Mouse (Mus musculus) embryonic facial prominence, embryonic 11.5 days (tissue): ENCODE measurements around the gene Trex1. TPM values are rescaled to one million over a fixed set of nuclear protein-coding genes. Genes with fewer than 3 reads are reported as not detected.

Experiments
- ATAC-seq: fragments of 200-750 bp; cut with Nextera tagmentation; replicated peaks from 2 replicates; pipeline ENCODE4 v1.8.0; 2017; ENCODE audit warnings: low read depth; ENCODE audit not compliant: insufficient number of reproducible peaks, low FRiP score, low TSS enrichment
- DNase-seq: peaks from one replicate; pipeline ENCODE4 v3.0.0-alpha.2; 2015; ENCODE audit warnings: low spot score
- H3K27ac ChIP-seq: fragments of 300-500 bp; sonication (generic); replicated peaks from 2 replicates; pipeline ENCODE4 v1.5.1; 2014; ENCODE audit warnings: mild to moderate bottlenecking, low read depth, low read length, control low read depth
- H3K27me3 ChIP-seq: fragments of 300-500 bp; sonication (generic); 2 replicates; pipeline ENCODE4 v1.6.1; 2014; ENCODE audit warnings: mild to moderate bottlenecking, low read length, moderate library complexity, mixed read lengths; ENCODE audit not compliant: control insufficient read depth, insufficient read depth
- H3K36me3 ChIP-seq: fragments of 300-500 bp; sonication (generic); replicated peaks from 2 replicates; pipeline ENCODE4 v1.6.1; 2014; ENCODE audit warnings: low read depth, mild to moderate bottlenecking, low read length, moderate library complexity, mixed read lengths; ENCODE audit not compliant: control insufficient read depth, insufficient read depth
- H3K4me1 ChIP-seq: fragments of 300-500 bp; sonication (generic); 2 replicates; pipeline ENCODE4 v1.6.1; 2014; ENCODE audit warnings: low read length, mixed read lengths; ENCODE audit not compliant: control insufficient read depth, insufficient read depth
- H3K4me2 ChIP-seq: fragments of 300-500 bp; sonication (generic); 2 replicates; pipeline ENCODE4 v1.6.1; 2014; ENCODE audit warnings: low read depth, mild to moderate bottlenecking, control low read depth, low read length, moderate library complexity
- H3K4me3 ChIP-seq: fragments of 300-500 bp; sonication (generic); 2 replicates; pipeline ENCODE4 v1.5.1; 2014; ENCODE audit warnings: low read depth, low read length, control low read depth
- H3K9ac ChIP-seq: fragments of 300-500 bp; sonication (generic); replicated peaks from 2 replicates; pipeline ENCODE4 v1.6.1; 2014; ENCODE audit warnings: mild to moderate bottlenecking, control low read depth, low read length
- H3K9me3 ChIP-seq: fragments of 300-500 bp; sonication (generic); replicated peaks from 2 replicates; pipeline ENCODE4 v1.6.1; 2016; ENCODE audit warnings: mild to moderate bottlenecking, low read length, inconsistent platforms, mixed read lengths; ENCODE audit not compliant: control insufficient read depth
- WGBS: fragments of 180-500 bp; shearing (Covaris S2); extraction: QIAGEN DNeasy Blood & Tissue Kit; methylation state at CpG from one replicate; pipeline ENCODE4 v1.1.7; 2014; 5-methylcytosine and 5-hydroxymethylcytosine counted together
- polyA plus RNA-seq: library from polyadenylated mRNA; unstranded; fragments of >200 nt; fragmentation: Nextera tagmentation; extraction: Ambion mirVana; gene quantifications from 2 replicates; pipeline ENCODE4 v1.2.1, GENCODE M21; 2014

Trex1 gene
- polyA plus RNA-seq, 1 experiment from 2014 or later: 4.5 TPM

DNA sequence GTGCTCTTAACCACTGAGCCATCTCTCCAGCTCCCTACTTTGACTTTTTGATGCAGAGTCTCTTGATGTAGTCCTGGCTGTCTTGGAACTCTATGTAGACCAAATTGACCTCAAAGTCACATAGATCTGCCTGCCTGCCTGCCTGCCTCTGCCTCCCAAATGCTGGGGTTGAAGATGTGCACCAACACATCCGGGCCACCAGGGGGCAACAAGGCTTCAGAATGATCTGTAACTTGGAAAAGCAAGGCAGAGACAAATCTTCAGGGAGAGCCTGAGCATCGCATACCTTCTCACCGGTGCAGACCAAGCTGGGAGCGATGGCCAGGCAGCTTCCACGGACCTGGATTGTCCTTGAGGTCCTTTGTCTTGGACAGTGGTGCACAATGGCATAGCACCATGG, 13.2 kb downstream of the Trex1 start:
- Histone ChIP-seq H3K27me3 (no peaks in the 10 kb centered on the region), H3K9ac (no peak overlapping the region), H3K4me2 (no peak overlapping the region), H3K4me1 (no peaks in the 10 kb centered on the region), H3K4me3 (no peak overlapping the region), H3K27ac (no peak overlapping the region), H3K9me3 (no peaks in the 10 kb centered on the region), H3K36me3 (no peaks in the 10 kb centered on the region)
- WGBS: 51% methylated on average over 5 of the region's 5 CpGs
- DNase-seq (peak; percentile 63), ATAC-seq (no peak)

DNA sequence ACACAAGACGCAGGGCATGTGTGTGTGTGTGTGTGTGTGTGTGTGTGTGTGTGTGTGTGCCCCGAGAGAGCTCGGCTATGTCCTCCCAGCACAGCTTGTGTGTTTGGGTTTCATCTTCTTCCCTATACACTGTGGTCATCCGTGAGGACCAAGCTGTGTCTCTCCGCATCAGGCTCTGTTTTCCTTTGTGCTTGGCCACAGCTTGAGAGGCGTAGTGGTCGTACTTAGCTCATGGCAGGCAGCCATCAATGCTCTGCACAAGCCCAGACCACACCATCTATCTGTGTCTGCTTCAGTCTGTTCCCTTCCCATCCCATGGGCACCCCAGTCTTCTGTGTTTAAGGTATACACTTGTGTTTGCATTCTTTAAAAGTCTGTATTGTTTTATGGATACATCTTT, 18.2 kb downstream of the Trex1 start:
- Histone ChIP-seq H3K27ac (no peak overlapping the region), H3K27me3 (no peaks in the 10 kb centered on the region), H3K4me1 (no peaks in the 10 kb centered on the region), H3K9ac (no peak overlapping the region), H3K9me3 (no peaks in the 10 kb centered on the region), H3K36me3 (no peaks in the 10 kb centered on the region), H3K4me3 (no peak overlapping the region), H3K4me2 (no peak overlapping the region)
- ATAC-seq: no peak
- DNase-seq: no peak
- WGBS: 85% methylated on average over 7 of the region's 7 CpGs

DNA sequence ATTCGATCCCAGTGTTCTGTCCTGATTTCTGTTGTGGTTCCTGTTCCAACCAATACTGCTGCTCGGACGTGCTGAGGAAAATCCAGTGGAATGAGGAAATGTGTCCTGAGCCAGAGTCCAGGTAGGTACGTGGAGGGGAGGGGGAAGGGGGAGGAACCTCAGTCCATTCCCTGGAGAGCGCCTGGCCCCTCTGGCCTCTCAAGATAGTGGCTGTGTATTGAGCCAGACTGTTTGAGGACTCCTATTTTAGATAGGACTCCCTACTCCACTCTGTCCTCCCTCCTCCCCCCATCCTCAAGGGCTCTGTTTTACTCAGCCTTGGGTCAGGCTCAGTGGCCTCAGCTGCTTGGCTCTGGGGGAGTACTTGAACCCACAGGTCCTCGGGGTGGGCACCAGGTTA, 18.6 kb downstream of the Trex1 start:
- no peaks in the 10 kb centered on the region for H3K9me3 ChIP-seq
- H3K4me3 ChIP-seq: no peak overlapping the region
- 66% methylated on average over 6 of the region's 6 CpGs for WGBS
- no peaks in the 10 kb centered on the region for H3K4me1 ChIP-seq
- ATAC-seq (no peak), DNase-seq (no peak)
- no peaks in the 10 kb centered on the region for H3K36me3 ChIP-seq
- H3K27ac ChIP-seq: no peak overlapping the region
- no peak overlapping the region for H3K9ac ChIP-seq
- H3K4me2 ChIP-seq: no peak overlapping the region; the same call in 1 of the 2 replicates
- H3K27me3 ChIP-seq: no peaks in the 10 kb centered on the region

DNA sequence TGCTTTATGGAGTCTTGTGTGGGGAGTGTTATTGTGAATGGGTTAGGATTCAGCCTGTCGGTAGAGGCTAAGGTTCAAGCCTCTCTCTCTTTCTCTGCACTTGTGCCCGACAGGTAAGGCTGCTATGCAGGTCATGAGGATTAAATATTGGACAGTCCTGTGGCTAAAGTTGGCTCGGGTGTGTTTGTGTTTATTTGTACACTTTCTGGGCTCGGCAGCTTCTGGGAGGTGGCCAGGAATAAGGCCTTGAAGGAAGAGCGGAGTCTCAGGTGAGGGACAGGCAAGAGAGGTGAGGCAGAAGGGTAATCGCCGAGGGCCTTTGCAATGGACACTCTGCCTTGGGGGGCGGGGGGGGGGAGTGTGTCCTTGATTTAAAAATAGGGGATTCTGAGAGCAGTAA, 19.3 kb downstream of the Trex1 start:
- H3K27me3 ChIP-seq: no peaks in the 10 kb centered on the region
- ATAC-seq (no peak; the same call in 1 of the 2 replicates), DNase-seq (no peak)
- no peak overlapping the region for H3K27ac ChIP-seq
- H3K4me3 ChIP-seq: no peak overlapping the region
- no peaks in the 10 kb centered on the region for H3K4me1 ChIP-seq
- no peak overlapping the region for H3K9ac ChIP-seq
- no peaks in the 10 kb centered on the region for H3K36me3 ChIP-seq
- WGBS: 83% methylated on average over 8 of the region's 8 CpGs
- no peaks in the 10 kb centered on the region for H3K9me3 ChIP-seq
- H3K4me2 ChIP-seq: no peak overlapping the region

DNA sequence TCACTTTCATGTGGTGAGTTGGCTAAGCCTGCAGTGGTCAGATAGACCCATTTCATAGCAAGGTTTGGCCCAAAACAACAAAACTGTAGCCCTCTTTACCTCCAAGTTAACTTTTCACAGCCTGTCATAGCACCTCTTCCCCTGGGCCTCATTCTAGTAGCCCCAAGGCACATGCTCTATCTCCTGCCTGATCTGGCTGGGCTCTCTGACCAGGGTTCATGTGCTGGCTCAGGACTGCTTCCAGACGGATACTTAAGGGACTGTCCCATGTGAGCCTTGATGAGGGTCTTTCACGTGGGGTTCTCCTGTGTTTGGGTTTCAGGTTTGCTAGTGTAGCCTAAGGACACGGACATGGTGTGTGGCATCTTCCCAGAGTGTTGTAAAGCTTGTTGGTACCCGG, 19.9 kb downstream of the Trex1 start:
- Histone ChIP-seq H3K36me3 (no peaks in the 10 kb centered on the region), H3K4me2 (no peak overlapping the region), H3K9ac (no peak overlapping the region), H3K4me1 (no peaks in the 10 kb centered on the region), H3K4me3 (no peak overlapping the region), H3K27me3 (no peaks in the 10 kb centered on the region), H3K9me3 (no peaks in the 10 kb centered on the region), H3K27ac (no peak overlapping the region)
- 78% methylated on average over 4 of the region's 4 CpGs for whole genome bisulfite sequencing
- DNase-seq: no peak
- no peak for ATAC-seq

DNA sequence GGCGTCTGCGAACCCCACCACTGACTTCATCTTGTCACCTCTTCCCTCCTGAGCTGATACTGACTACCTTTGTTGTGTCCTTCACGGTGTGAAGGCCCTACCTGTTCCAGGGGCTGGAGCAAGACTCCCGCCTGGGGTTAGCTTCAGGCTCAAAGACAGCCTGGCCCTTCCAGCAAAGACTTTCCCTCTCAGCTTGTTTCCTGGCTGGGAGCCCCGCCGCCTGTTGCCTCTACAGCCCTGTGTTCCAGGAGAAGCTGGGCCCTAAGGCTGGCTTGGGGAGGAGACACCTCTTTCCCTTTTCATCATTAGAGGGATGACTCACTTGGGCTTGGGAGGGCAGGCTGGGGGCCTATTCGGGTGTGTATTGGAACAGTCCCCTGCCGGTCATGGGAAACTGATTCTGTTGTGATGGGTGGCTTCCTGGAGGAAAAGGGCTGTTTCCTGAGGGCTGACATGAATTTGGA, 20.6 kb downstream of the Trex1 start:
- peak overlapping the region; percentile 53 for H3K4me3 ChIP-seq
- peak; percentile 63; the same call in 1 of the 2 replicates for ATAC-seq
- WGBS: 12% methylated on average over 8 of the region's 8 CpGs
- H3K9me3 ChIP-seq: no peaks in the 10 kb centered on the region
- no peaks in the 10 kb centered on the region for H3K4me1 ChIP-seq
- no peak for DNase-seq
- no peaks in the 10 kb centered on the region for H3K27me3 ChIP-seq
- H3K36me3 ChIP-seq: no peaks in the 10 kb centered on the region
- no peak overlapping the region for H3K27ac ChIP-seq
- peak overlapping the region; percentile 68 for H3K9ac ChIP-seq
- peak overlapping the region; percentile 65 for H3K4me2 ChIP-seq

DNA sequence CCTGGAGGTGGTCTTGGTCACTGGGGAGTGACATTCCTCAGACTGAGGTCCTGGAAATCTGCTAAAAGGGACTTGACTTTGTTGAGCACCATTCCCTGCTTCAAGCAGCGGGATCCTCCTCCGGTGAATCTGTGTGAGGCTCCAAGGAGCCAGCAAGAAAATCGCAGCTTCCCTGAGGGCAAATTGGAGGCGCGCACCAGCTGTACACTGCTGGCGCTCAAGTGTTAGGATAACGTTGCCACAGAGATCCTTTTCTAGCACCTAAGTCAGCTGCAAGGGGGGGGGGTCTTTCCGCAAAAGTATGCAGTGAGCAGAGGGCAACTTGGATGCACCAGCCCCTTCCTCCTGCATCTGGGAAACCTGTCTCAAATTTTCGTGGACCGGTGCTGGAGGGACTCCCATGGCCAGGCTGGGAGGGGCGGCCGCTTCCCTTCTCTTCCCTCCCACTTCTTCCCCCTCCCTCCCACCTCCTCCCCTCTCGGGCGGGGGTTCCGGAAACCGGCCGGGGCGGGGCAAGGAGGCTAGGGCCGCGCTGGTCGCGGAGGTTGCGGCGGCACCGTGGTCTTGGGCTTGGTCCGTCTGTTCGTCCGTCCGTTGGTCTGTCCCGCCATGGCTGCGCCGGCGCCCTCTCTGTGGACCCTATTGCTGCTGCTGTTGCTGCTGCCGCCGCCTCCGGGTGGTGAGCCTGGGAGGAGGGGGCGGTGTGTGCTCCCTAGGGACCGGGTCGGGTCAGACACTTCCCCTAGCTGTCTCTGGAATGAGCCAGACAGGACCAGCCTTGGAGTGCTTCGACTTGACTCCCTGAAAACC, 21.2 kb downstream of the Trex1 start, which contains the start of gene Shisa5:
Gene Shisa5 (plus strand): TSS at position 480 of the 810 bp plus-strand sequence.
- ATAC-seq (peak; percentile 83), DNase-seq (peak; percentile 83)
- H3K27ac ChIP-seq: no peak within 1 kb of the TSS
- H3K9ac ChIP-seq: peak within 1 kb of the TSS; percentile 68
- WGBS: 1% methylated on average over 38 of the region's 40 CpGs
- no peaks in the 10 kb centered on the region for H3K27me3 ChIP-seq
- H3K4me1 ChIP-seq: no peaks in the 10 kb centered on the region
- H3K4me2 ChIP-seq: peak within 1 kb of the TSS; percentile 65
- H3K4me3 ChIP-seq: peak within 1 kb of the TSS; percentile 53
- no peaks in the 10 kb centered on the region for H3K36me3 ChIP-seq
- no peaks in the 10 kb centered on the region for H3K9me3 ChIP-seq

DNA sequence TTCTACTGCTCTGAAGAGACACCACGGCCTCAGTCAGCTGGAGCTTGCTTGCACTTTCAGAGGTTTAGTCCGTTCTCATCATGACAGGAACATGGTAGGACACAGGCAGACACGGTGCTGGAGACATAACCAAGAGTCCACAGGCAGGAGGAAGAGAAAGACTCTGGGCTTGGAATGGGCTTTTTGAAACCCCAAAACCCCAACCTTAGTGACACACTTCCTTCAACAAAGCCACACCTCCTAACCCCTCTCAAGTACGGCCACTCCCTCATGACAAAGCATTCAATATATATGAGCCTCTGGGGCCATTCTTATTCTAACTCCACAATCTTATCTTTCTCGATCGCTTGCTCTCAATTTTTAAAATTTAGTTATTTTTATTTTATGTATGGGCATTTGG, 27.1 kb downstream of the Trex1 start:
- Histone ChIP-seq H3K27me3 (no peaks in the 10 kb centered on the region), H3K4me2 (no peak overlapping the region), H3K9ac (no peak overlapping the region), H3K4me3 (no peak overlapping the region), H3K36me3 (no peaks in the 10 kb centered on the region), H3K9me3 (no peaks in the 10 kb centered on the region), H3K4me1 (no peaks in the 10 kb centered on the region), H3K27ac (no peak overlapping the region)
- ATAC-seq (no peak), DNase-seq (no peak)
- 87% methylated on average over 6 of the region's 6 CpGs for WGBS
